Mouse (Mus musculus) liver, postnatal 0 days (tissue): ENCODE data around the gene Cfap97.
"Not testable (repeated sequence)": the region's sequence is repeated elsewhere in the genome, so short reads cannot be mapped to it uniquely, and the experiment has no call there.

ENCODE experiments used
- CTCF ChIP-seq: sonication (generic); IDR thresholded peaks from 2 replicates; pipeline ENCODE4 v1.5.1; 2016; ENCODE audit warnings: antibody characterized with exemption, low read depth
- EP300 ChIP-seq: IDR thresholded peaks from 2 replicates; pipeline ENCODE4 v1.6.1; 2016; ENCODE audit warnings: antibody characterized with exemption, low read depth, mild to moderate bottlenecking

GRCm38 (mm10) chr8:46231968-46232367 is 80.4 kb downstream of the Cfap97 start:
- TF ChIP-seq CTCF, EP300: not testable (repeated sequence)
